Mouse (Mus musculus) bone marrow, adult 2 months (tissue): ENCODE results near the gene 5730455P16Rik.

Experiments
- CTCF ChIP-seq: fragments of 200-500 bp; IDR thresholded peaks from 2 replicates; pipeline ENCODE4 v1.5.1; 2011; ENCODE audit warnings: low read length, control low read depth; ENCODE audit not compliant: control insufficient read depth, insufficient read depth
- POLR2A ChIP-seq: fragments of 200-500 bp; IDR thresholded peaks from 2 replicates; pipeline ENCODE4 v1.6.1; 2011; ENCODE audit warnings: low read depth, mild to moderate bottlenecking, control low read depth, low read length, borderline replicate concordance; ENCODE audit not compliant: control insufficient read depth

GRCm38 (mm10) chr11:80311271-80311670, 66.6 kb downstream of the 5730455P16Rik start:
- no peak for TF ChIP-seq CTCF
- no peak for TF ChIP-seq POLR2A
